Mouse (Mus musculus): ENCODE data around the gene Sumf1. TPM values are rescaled to one million over a fixed set of nuclear protein-coding genes. Genes with fewer than 3 reads are reported as not detected.

The Sumf1 gene
- 14.1 TPM for polyA plus RNA-seq (2014; fragmentation: Illumina TruSeq; extraction: RNeasy Lipid Tissue Mini Kit (QIAGEN cat#74804); ENCODE audit: low read depth, low replicate concordance)

DNA sequence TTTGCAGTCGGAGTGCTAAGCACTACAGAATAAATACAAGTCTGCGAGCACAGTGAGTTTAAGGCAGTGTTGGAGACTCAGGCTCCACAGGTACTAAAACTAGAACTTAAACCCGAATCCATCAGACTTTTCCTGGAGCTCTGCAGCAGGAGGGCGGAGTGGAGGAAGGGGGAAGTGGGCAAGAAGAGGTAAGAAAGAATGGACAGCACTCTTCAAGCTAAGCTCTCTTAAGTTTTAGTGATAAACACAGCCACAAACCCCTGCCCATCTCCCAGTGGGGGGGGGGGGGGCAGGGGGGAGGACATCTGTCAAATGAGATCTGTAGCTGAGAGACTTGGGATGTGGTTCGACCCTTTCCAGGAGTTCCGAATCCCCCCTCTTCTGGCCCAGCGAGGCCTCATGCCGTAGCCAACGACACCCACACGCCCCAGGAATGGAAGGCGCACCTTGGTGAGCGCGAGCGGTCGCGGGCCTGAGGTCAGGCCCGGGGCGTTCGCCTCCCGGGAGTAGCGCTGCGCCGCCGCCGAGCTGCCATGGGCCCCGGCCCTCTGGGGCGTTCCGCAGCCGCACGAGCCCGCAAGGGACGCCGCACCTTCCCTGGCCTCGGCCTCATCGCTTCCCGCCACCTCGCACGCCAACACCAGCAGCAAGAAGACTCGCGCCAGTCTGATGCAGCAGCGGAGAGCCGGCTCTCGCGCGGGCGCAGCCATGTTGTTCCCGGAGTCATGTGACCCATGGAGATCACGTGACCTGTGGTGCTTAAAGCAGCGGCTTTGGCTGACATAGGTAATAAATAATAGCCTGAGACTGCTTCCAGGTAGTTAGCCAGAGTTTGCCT is at the start of gene Sumf1:
Gene Sumf1, minus strand, starts transcription at position 736 of the 838 bp plus-strand sequence.

DNA sequence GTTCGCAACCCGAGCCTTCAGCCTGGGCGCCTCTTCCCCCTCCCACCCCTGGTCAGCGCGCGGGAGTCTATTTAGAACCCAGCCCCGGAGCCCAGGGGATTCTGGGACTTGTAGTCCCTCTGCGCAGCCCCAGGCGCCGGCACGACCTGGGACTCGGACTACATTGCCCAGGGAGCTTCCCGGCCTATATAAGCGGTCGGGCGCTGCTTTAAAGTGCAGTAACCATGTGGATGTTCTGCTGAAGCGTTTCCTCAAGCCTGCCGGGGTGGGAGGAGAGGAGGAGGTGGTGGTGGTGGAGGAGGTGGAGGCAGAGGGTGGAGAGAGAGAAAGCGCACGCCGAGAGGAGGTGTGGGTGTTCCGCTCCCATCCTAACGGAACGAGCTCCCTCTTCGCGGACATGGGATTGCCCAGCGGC is 27.5 kb upstream of the Sumf1 start, which contains the start of gene Itpr1:
Gene Itpr1, plus strand, starts transcription at position 216 of the 415 bp plus-strand sequence.

DNA sequence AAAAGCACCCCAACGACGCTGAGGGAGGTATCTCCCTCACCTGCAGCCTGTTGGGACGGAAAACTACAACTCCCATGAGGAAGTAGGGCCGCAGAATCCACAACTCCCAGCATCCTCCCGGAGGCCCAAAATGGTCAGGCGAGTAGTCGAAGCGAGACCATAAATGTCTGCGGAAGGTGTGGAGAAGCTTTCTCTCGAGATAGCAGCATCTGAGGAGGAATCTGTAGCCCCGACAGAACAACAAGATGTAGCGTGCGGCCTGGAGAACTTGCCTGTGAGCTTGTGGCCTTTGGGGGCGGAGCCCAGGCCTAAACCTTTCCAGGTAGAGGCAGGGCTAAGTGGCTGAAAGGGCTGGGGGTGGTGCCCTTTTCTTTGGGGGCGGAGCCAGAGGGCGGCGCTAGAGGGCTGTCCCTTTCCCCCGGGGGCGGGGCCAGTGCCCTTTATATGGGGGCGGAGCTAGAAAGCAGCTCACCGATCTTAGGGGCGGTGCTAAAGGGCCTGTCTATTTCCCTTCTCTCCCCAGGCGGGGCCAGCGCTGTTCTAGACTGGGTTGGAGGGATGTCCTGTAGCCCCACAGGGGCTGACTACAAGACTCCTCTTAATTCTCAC is 120.4 kb downstream of the Sumf1 start, which contains the start of gene Setmar:
Gene Setmar, plus strand, starts transcription at position 128 of the 609 bp plus-strand sequence.

Other genes with a start within 250 kb of the Sumf1 start
- 2.6 TPM for gene Setmar, start 120.5 kb downstream of the Sumf1 start, polyA plus RNA-seq (2014; fragmentation: Illumina TruSeq; extraction: RNeasy Lipid Tissue Mini Kit (QIAGEN cat#74804); ENCODE audit: low read depth, low replicate concordance)
- 11.5 TPM for gene Itpr1, start 27.5 kb upstream of the Sumf1 start, polyA plus RNA-seq (2014; fragmentation: Illumina TruSeq; extraction: RNeasy Lipid Tissue Mini Kit (QIAGEN cat#74804); ENCODE audit: low read depth, low replicate concordance)